Mouse (Mus musculus) MEL (cell line): Measurements from ENCODE around the gene Dtl. TPM values are rescaled to one million over a fixed set of nuclear protein-coding genes. Genes with fewer than 3 reads are reported as not detected.

Experiments used
- DNase-seq: peaks from one replicate; pipeline ENCODE4 v3.0.0; 2011; ENCODE audit warnings: low read depth, low spot score
- H3K27ac ChIP-seq: 2 replicates; pipeline ENCODE4 v1.5.1; 2012; ENCODE audit warnings: low read depth, mild to moderate bottlenecking, control low read depth, low read length, moderate library complexity; ENCODE audit not compliant: control insufficient read depth
- H3K27me3 ChIP-seq, 2 experiments: fragments of 150-350 bp in 1 of 2; sonication (generic) in 1 of 2; 2 replicates each; pipeline ENCODE4 v1.6.1; 2012; ENCODE audit warnings: low read length in 2 of 2, mild to moderate bottlenecking in 2 of 2, improper control_type of control experiment in 1 of 2, moderate library complexity in 1 of 2; ENCODE audit not compliant: insufficient read depth in 2 of 2, control insufficient read depth in 1 of 2
- H3K36me3 ChIP-seq, 2 experiments: 2 replicates each; pipeline ENCODE4 v1.6.1; 2012 to 2014; ENCODE audit warnings: low read length in 2 of 2, improper control_type of control experiment in 1 of 2, inconsistent platforms in 1 of 2, mild to moderate bottlenecking in 1 of 2; ENCODE audit not compliant: insufficient read depth in 2 of 2, control insufficient read depth in 1 of 2
- H3K4me1 ChIP-seq, 2 experiments: fragments of 150-350 bp in 1 of 2; sonication (generic) in 1 of 2; 2 replicates each; pipeline ENCODE4 v1.6.1; 2012; ENCODE audit warnings: low read length in 2 of 2, improper control_type of control experiment in 1 of 2, mild to moderate bottlenecking in 1 of 2; ENCODE audit not compliant: insufficient read depth in 2 of 2, control insufficient read depth in 1 of 2
- H3K4me3 ChIP-seq, 2 experiments: fragments of 150-350 bp in 1 of 2; sonication (generic) in 1 of 2; 2 replicates each; pipeline ENCODE4 v1.5.1; 2012; ENCODE audit warnings: low read depth in 2 of 2, low read length in 2 of 2, mild to moderate bottlenecking in 2 of 2, moderate library complexity in 2 of 2, control low read depth in 1 of 2, improper control_type of control experiment in 1 of 2; ENCODE audit not compliant: control insufficient read depth in 1 of 2, insufficient read depth in 1 of 2
- H3K79me2 ChIP-seq: 2 replicates; pipeline ENCODE4 v1.6.1; 2012; ENCODE audit warnings: mild to moderate bottlenecking, low read length, moderate library complexity; ENCODE audit not compliant: control insufficient read depth, poor library complexity, insufficient read depth
- H3K9ac ChIP-seq: 2 replicates; pipeline ENCODE4 v1.6.1; 2012; ENCODE audit warnings: low read depth, mild to moderate bottlenecking, control low read depth, low read length, moderate library complexity; ENCODE audit not compliant: control insufficient read depth, poor library complexity, severe bottlenecking
- H3K9me3 ChIP-seq: fragments of 150-350 bp; sonication (generic); replicated peaks from 2 replicates; pipeline ENCODE4 v1.6.1; 2012; ENCODE audit warnings: mild to moderate bottlenecking, low read length, improper control_type of control experiment, moderate library complexity; ENCODE audit not compliant: insufficient read depth
- BHLHE40 ChIP-seq: IDR thresholded peaks from 2 replicates; pipeline ENCODE4 v1.6.1; 2012; ENCODE audit warnings: low read depth, mild to moderate bottlenecking, inconsistent platforms, low read length, improper control_type of control experiment, borderline replicate concordance
- CHD1 ChIP-seq: IDR thresholded peaks from 2 replicates; pipeline ENCODE4 v1.6.1; 2012; ENCODE audit warnings: low read depth, mild to moderate bottlenecking, inconsistent platforms, low read length, improper control_type of control experiment
- EP300 ChIP-seq, 2 experiments: IDR thresholded peaks; 2 replicates each; pipeline ENCODE4 v1.6.1; 2011; ENCODE audit warnings: improper control_type of control experiment in 2 of 2, low read length in 2 of 2, low read depth in 1 of 2, mild to moderate bottlenecking in 1 of 2
- ETS1 ChIP-seq: IDR thresholded peaks from 2 replicates; pipeline ENCODE4 v1.6.1; 2012; ENCODE audit warnings: low read depth, mild to moderate bottlenecking, inconsistent platforms, low read length, improper control_type of control experiment, moderate library complexity
- GATA1 ChIP-seq: IDR thresholded peaks from 2 replicates; pipeline ENCODE4 v1.6.1; 2011; ENCODE audit warnings: low read depth, low read length, improper control_type of control experiment
- JUND ChIP-seq: IDR thresholded peaks from 2 replicates; pipeline ENCODE4 v1.6.1; 2011; ENCODE audit warnings: low read depth, mild to moderate bottlenecking, improper control_type of control experiment, low read length
- KAT2A ChIP-seq: conservative IDR thresholded peaks from 2 replicates; pipeline ENCODE4 v1.6.1; 2012; ENCODE audit warnings: low read depth, low read length, improper control_type of control experiment, inconsistent platforms
- MAFK ChIP-seq: IDR thresholded peaks from 2 replicates; pipeline ENCODE4 v1.6.1; 2011; ENCODE audit warnings: low read depth, mild to moderate bottlenecking, low read length, improper control_type of control experiment, borderline replicate concordance
- MAX ChIP-seq: IDR thresholded peaks from 2 replicates; pipeline ENCODE4 v1.6.1; 2011; ENCODE audit warnings: low read length, improper control_type of control experiment
- MEF2A ChIP-seq: IDR thresholded peaks from 2 replicates; pipeline ENCODE4 v1.6.1; 2014; ENCODE audit warnings: low read depth, mild to moderate bottlenecking, inconsistent platforms, low read length, improper control_type of control experiment; ENCODE audit not compliant: poor library complexity, insufficient replicate concordance, severe bottlenecking; ENCODE audit errors: extremely low read depth
- MYB ChIP-seq: IDR thresholded peaks from 2 replicates; pipeline ENCODE4 v1.6.1; 2011; ENCODE audit warnings: mild to moderate bottlenecking, low read depth, low read length, improper control_type of control experiment
- MYC ChIP-seq: IDR thresholded peaks from 2 replicates; pipeline ENCODE4 v1.6.1; 2011; ENCODE audit warnings: low read depth, mild to moderate bottlenecking, low read length, improper control_type of control experiment, moderate library complexity
- NELFE ChIP-seq: IDR thresholded peaks from 2 replicates; pipeline ENCODE4 v1.6.1; 2011; ENCODE audit warnings: low read depth, low read length, improper control_type of control experiment
- NRF1 ChIP-seq: IDR thresholded peaks from 2 replicates; pipeline ENCODE4 v1.6.1; 2014; ENCODE audit warnings: low read depth, mild to moderate bottlenecking, inconsistent platforms, low read length, improper control_type of control experiment, moderate library complexity; ENCODE audit not compliant: poor library complexity, insufficient read depth, severe bottlenecking
- POLR2AphosphoS2 ChIP-seq: IDR thresholded peaks from 2 replicates; pipeline ENCODE4 v1.6.1; 2011; ENCODE audit warnings: low read length, improper control_type of control experiment
- POLR2AphosphoS5 ChIP-seq: IDR thresholded peaks from 2 replicates; pipeline ENCODE4 v1.6.1; 2012; ENCODE audit warnings: low read depth, borderline replicate concordance, mild to moderate bottlenecking, inconsistent platforms, low read length, moderate library complexity, mixed read lengths
- RAD21 ChIP-seq: IDR thresholded peaks from 2 replicates; pipeline ENCODE4 v1.6.1; 2011; ENCODE audit warnings: mild to moderate bottlenecking, low read depth, low read length, improper control_type of control experiment
- RCOR1 ChIP-seq: IDR thresholded peaks from 2 replicates; pipeline ENCODE4 v1.6.1; 2012; ENCODE audit warnings: low read depth, mild to moderate bottlenecking, inconsistent platforms, low read length, improper control_type of control experiment
- SMC3 ChIP-seq: IDR thresholded peaks from 2 replicates; pipeline ENCODE4 v1.6.1; 2011; ENCODE audit warnings: low read depth, low read length, improper control_type of control experiment
- TAL1 ChIP-seq: IDR thresholded peaks from 2 replicates; pipeline ENCODE4 v1.6.1; 2012; ENCODE audit warnings: mild to moderate bottlenecking, inconsistent platforms, low read length, moderate library complexity, mixed read lengths
- TCF12 ChIP-seq: IDR thresholded peaks from 2 replicates; pipeline ENCODE4 v1.6.1; 2014; ENCODE audit warnings: low read depth, mild to moderate bottlenecking, inconsistent platforms, low read length, improper control_type of control experiment, moderate library complexity
- UBTF ChIP-seq: IDR thresholded peaks from 2 replicates; pipeline ENCODE4 v1.6.1; 2012; ENCODE audit warnings: low read depth, mild to moderate bottlenecking, inconsistent platforms, low read length, improper control_type of control experiment, moderate library complexity, borderline replicate concordance; ENCODE audit not compliant: insufficient read depth
- ZMIZ1 ChIP-seq: IDR thresholded peaks from 2 replicates; pipeline ENCODE4 v1.6.1; 2012; ENCODE audit warnings: low read depth, mild to moderate bottlenecking, inconsistent platforms, low read length, improper control_type of control experiment, moderate library complexity
- polyA plus RNA-seq, 2 experiments: library from polyadenylated mRNA; stranded (reverse) in 1 of 2; unstranded in 1 of 2; fragments of >175 nt in 1 of 2; fragments of >200 nt in 1 of 2; gene quantifications; 2 replicates each; pipeline versions ENCODE4 v1.2.1 to v1.2.4; 2012; ENCODE audit warnings: low replicate concordance in 2 of 2, low read depth in 1 of 2; ENCODE audit not compliant: insufficient read length in 2 of 2, insufficient read depth in 1 of 2, missing spikeins in 1 of 2
- total RNA-seq: library from RNA; depleted of rRNA; stranded (reverse); fragments of 300-350 nt; gene quantifications from 2 replicates; pipeline ENCODE4 v1.2.3, GENCODE M21; 2012

Gene Dtl
- total and polyA plus RNA-seq, 3 experiments = 42.3 to 64.6 (median 53.5) TPM

DNA sequence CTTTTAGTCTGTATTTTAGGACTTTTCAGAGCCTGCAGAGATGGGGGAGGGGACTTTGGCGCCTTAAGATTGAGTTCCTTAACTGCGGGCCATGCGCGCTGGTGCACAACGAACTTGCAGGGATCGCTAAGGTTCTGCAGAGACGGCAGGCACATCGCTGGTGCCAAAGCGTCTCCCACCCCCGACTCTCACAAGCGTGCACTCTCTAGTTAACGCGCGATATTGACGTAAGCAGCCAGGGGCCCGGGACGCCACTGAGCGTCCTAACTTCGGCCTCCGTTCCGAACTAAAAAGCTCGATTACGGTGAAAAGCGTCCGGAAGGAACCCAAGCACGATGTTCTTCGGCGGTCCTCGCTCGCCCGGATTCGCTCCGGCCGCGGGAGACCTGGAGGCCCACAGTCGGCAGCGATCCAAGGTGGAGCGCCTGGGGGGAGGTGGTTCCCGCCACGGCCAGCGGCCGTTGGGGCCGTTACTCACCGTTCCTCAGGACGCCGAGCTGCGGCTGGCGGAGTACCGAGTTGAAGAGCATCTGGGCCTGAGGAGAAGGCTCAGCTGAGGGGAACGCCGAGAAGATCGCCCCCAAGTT is 380 bp downstream of the Dtl start (continued):
- no peak for TF ChIP-seq UBTF
- no peak for TF ChIP-seq NRF1
- TF ChIP-seq RCOR1 = no peak
- TF ChIP-seq POLR2AphosphoS5 = no peak; the same call in 1 of the 2 replicates
- TF ChIP-seq MAX = peak; percentile 65
- no peak for TF ChIP-seq BHLHE40
- TF ChIP-seq CHD1 = no peak
- peak; percentile 98 for TF ChIP-seq MYB
- no peak for TF ChIP-seq JUND
- TF ChIP-seq ZMIZ1 = no peak
- TF ChIP-seq RAD21 = no peak
- TF ChIP-seq MEF2A = no peak
- TF ChIP-seq SMC3 = no peak
- TF ChIP-seq NELFE = peak; percentile 23
- no peak for TF ChIP-seq KAT2A
- no peak for TF ChIP-seq GATA1
- TF ChIP-seq, all 39 proteins: peak for 9

DNA sequence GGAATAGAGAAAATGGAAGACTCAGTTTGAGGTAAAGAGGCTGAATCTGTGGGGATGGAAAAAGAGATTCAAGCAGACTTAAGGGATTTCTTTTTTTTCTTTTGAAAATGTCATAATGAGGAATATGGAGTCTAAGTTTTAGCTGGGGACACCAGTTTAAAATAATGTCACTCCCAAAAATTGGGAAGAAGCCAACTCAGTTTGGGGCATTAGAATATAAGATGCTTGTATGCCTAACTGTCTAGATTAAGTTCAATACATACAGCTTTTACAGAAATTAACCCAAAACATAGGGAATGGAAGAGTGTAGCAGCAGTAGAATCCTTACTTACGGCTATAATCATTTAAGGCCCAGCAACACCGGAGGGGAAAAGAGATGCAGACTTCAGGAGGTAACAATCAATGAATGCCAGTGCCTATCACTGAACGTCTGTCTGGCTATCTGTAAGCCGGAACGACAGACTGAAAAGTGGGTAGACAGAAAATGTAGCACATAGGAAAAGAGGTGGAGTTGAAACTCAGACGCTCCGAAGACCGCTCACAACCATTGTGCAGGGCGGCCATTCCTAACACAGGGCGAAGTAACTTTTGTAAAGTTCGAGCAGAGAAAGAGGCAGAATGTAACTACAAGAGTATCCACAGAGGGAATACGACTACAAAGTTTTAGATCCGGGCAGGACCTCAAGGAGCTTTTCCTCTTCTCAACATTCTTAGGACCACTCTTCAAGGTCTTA is 1.3 kb downstream of the Dtl start:
- H3K4me1 ChIP-seq = peaks cover 0 to 18% of the 10 kb centered on the region in 2 experiments
- no peaks in the 10 kb centered on the region for H3K9me3 ChIP-seq
- DNase-seq = peak; percentile 64
- H3K36me3 ChIP-seq = peaks cover 10 to 38% of the 10 kb centered on the region in 2 experiments
- H3K79me2 ChIP-seq = peaks cover 74% of the 10 kb centered on the region
- peak overlapping the region; percentile 96 for H3K9ac ChIP-seq
- H3K4me3 ChIP-seq = peak overlapping the region; percentile 70 to 86
- TF ChIP-seq POLR2AphosphoS2 = no peak
- no peak for TF ChIP-seq EP300 (IDR thresholded peaks at IDR 0.05; ENCODE audit: low read depth in 1 of 2, low read length in 2 of 2)
- no peak for TF ChIP-seq JUND
- TF ChIP-seq TCF12 = no peak
- TF ChIP-seq ETS1 = no peak
- no peak for TF ChIP-seq MAFK
- TF ChIP-seq RAD21 = no peak
- TF ChIP-seq TAL1 = no peak
- no peak for TF ChIP-seq MYB
- TF ChIP-seq MYC = no peak
- H3K27ac ChIP-seq = peak overlapping the region; percentile 95
- H3K27me3 ChIP-seq = no peaks in the 10 kb centered on the region
